Mouse (Mus musculus) adrenal gland (tissue): Measurements from ENCODE around the gene Eif2b5.

Source experiments
- intact Hi-C: fragments of 180-260 bp; cut with DNase I; formaldehyde crosslinking; loops from one replicate; pipeline ENCODE4 v1.15.1; 2025

The Eif2b5 gene

GRCm38 (mm10) chr16:20488151-20488550 lies 10.5 kb upstream of the Eif2b5 start:
- intact Hi-C loops = loop anchor here (10.0 kb wide), 2 partner anchors 143 to 253 kb away; no protein-coding TSS in a partner anchor

GRCm38 (mm10) chr16:20488751-20489150 lies 9.9 kb upstream of the Eif2b5 start:
- intact Hi-C loops = loop anchor here (10.0 kb wide), 2 partner anchors 144 to 254 kb away; no protein-coding TSS in a partner anchor

- intact Hi-C loops = loop anchor here (10.0 kb wide), 2 partner anchors 144 to 254 kb away; no protein-coding TSS in a partner anchor
Observed at GRCm38 (mm10) chr16:20489233-20489632, 9.4 kb upstream of the Eif2b5 start.

- intact Hi-C loops = no loop called here
Observed at GRCm38 (mm10) chr16:20490581-20490980, 8.0 kb upstream of the Eif2b5 start.

- intact Hi-C loops = no loop called here
Observed at GRCm38 (mm10) chr16:20491301-20491700, 7.3 kb upstream of the Eif2b5 start.

GRCm38 (mm10) chr16:20493452-20493851 lies 5.2 kb upstream of the Eif2b5 start:
- intact Hi-C loops = no loop called here

- intact Hi-C loops = loop anchor here (5.0 kb wide), 2 partner anchors 40 to 270 kb away; partner anchors contain the start of gene Ap2m1
Observed at GRCm38 (mm10) chr16:20496671-20497600, 1.7 kb upstream of the Eif2b5 start.

- intact Hi-C loops = loop anchor here (5.0 kb wide), 2 partner anchors 39 to 269 kb away; partner anchors contain the start of gene Ap2m1
Observed at GRCm38 (mm10) chr16:20497980-20498676, 489 bp upstream of the Eif2b5 start.

- intact Hi-C loops = loop anchor here (5.0 kb wide), 1 partner anchor 136 kb away; no protein-coding TSS in a partner anchor
Observed at GRCm38 (mm10) chr16:20506000-20506399, 7.4 kb downstream of the Eif2b5 start.

GRCm38 (mm10) chr16:20509349-20509748 lies 10.7 kb downstream of the Eif2b5 start:
- intact Hi-C loops = loop anchor here (5.0 kb wide), 1 partner anchor 133 kb away; no protein-coding TSS in a partner anchor

- intact Hi-C loops = no loop called here
Observed at GRCm38 (mm10) chr16:20511277-20511847, 12.7 kb downstream of the Eif2b5 start.

GRCm38 (mm10) chr16:20516032-20516431 lies 17.4 kb downstream of the Eif2b5 start:
- intact Hi-C loops = no loop called here

- intact Hi-C loops = no loop called here
Observed at GRCm38 (mm10) chr16:20516726-20517201, 18.1 kb downstream of the Eif2b5 start, which contains the start of gene Dvl3. Gene Dvl3 (plus strand): TSS chr16:20516982.

GRCm38 (mm10) chr16:20517216-20517615 lies 18.6 kb downstream of the Eif2b5 start:
- intact Hi-C loops = no loop called here

GRCm38 (mm10) chr16:20517701-20518374 lies 19.2 kb downstream of the Eif2b5 start:
- intact Hi-C loops = no loop called here

GRCm38 (mm10) chr16:20523886-20524285 lies 25.3 kb downstream of the Eif2b5 start:
- intact Hi-C loops = no loop called here

- intact Hi-C loops = no loop called here
Observed at GRCm38 (mm10) chr16:20528779-20529178, 30.2 kb downstream of the Eif2b5 start.

- intact Hi-C loops = no loop called here
Observed at GRCm38 (mm10) chr16:20529375-20529774, 30.8 kb downstream of the Eif2b5 start.

- intact Hi-C loops = loop anchor here (10.0 kb wide), 1 partner anchor 144 kb away; no protein-coding TSS in a partner anchor
Observed at GRCm38 (mm10) chr16:20530941-20531340, 32.3 kb downstream of the Eif2b5 start.

- intact Hi-C loops = loop anchor here (5.0 to 10.0 kb wide), 3 partner anchors 37 to 140 kb away; partner anchors contain the start of genes Alg3, Eef1akmt4, Eif2b5 and Gm49333
Observed at GRCm38 (mm10) chr16:20534617-20535295, 36.1 kb downstream of the Eif2b5 start.
